Mouse (Mus musculus): ENCODE data around the gene Errfi1. TPM values are rescaled to one million over a fixed set of nuclear protein-coding genes. Genes with fewer than 3 reads are reported as not detected.

The Errfi1 gene
- polyA plus RNA-seq, 1 experiment from 2014 or later: 30.6 TPM

DNA sequence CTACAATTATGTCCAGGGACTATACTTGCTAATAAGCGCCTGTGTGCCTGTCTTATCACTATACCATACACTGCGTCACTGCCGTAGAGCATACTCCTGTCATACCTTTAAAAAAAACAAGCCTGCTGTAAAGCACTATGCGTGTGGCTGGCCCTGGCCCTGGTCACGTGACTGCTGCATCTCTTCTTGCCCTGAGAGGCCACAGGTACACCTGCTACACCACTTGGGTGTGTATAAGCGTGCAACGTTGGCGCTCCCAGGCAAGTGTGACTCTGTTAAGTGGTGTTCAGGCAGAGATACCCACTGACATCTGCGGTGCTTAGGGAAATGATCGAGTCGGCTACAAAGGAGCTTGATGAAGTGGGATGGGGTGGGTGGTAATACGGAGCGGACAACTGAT lies 17.5 kb upstream of the Errfi1 start:
- H3K9me3 ChIP-seq (ENCODE audit: control insufficient read depth, low read length): no peaks in the 10 kb centered on the region
- H3K4me2 ChIP-seq (replicated peaks; ENCODE audit: low read depth): no peak overlapping the region
- no peaks in the 10 kb centered on the region for H3K4me1 ChIP-seq (replicated peaks; ENCODE audit: control insufficient read depth, insufficient read depth)
- WGBS: 88% methylated on average over 13 of the region's 13 CpGs
- TF ChIP-seq CTCF (IDR thresholded peaks at IDR 0.05; ENCODE audit: low read depth) (no peak), EP300 (optimal IDR thresholded peaks at IDR 0.05) (no peak)
- no peak overlapping the region for H3K9ac ChIP-seq (ENCODE audit: low read length)
- no peak overlapping the region for H3K27ac ChIP-seq (replicated peaks)
- ATAC-seq (ENCODE audit: low FRiP score, low TSS enrichment): 0 out of 2 replicates have a peak, but pooled peaks have one; percentile 47
- no peak overlapping the region for H3K4me3 ChIP-seq (ENCODE audit: low read depth, low read length)
- no peaks in the 10 kb centered on the region for H3K36me3 ChIP-seq (ENCODE audit: control insufficient read depth, insufficient read depth, low read length)
- H3K27me3 ChIP-seq (ENCODE audit: control insufficient read depth, insufficient read depth, low read length): no peaks in the 10 kb centered on the region
- DNase-seq (ENCODE audit: low spot score): no peak

GRCm38 (mm10) chr4:150836961-150837360 lies 16.8 kb upstream of the Errfi1 start:
- no peak overlapping the region for H3K4me2 ChIP-seq (replicated peaks; ENCODE audit: low read depth)
- H3K9ac ChIP-seq (ENCODE audit: low read length): no peak overlapping the region
- H3K27me3 ChIP-seq (ENCODE audit: control insufficient read depth, insufficient read depth, low read length): no peaks in the 10 kb centered on the region
- H3K4me3 ChIP-seq (ENCODE audit: low read depth, low read length): no peak overlapping the region
- TF ChIP-seq CTCF (IDR thresholded peaks at IDR 0.05; ENCODE audit: low read depth): no peak
- DNase-seq (ENCODE audit: low spot score) (no peak), ATAC-seq (ENCODE audit: low FRiP score, low TSS enrichment) (no peak)
- H3K36me3 ChIP-seq (ENCODE audit: control insufficient read depth, insufficient read depth, low read length): no peaks in the 10 kb centered on the region
- WGBS: 88% methylated on average over 12 of the region's 12 CpGs
- no peaks in the 10 kb centered on the region for H3K4me1 ChIP-seq (replicated peaks; ENCODE audit: control insufficient read depth, insufficient read depth)
- H3K27ac ChIP-seq (replicated peaks): no peak overlapping the region
- no peaks in the 10 kb centered on the region for H3K9me3 ChIP-seq (ENCODE audit: control insufficient read depth, low read length)

GRCm38 (mm10) chr4:150837458-150837857 lies 16.3 kb upstream of the Errfi1 start:
- TF ChIP-seq EP300 (optimal IDR thresholded peaks at IDR 0.05) (no peak), CTCF (IDR thresholded peaks at IDR 0.05; ENCODE audit: low read depth) (no peak)
- DNase-seq (ENCODE audit: low spot score) (no peak), ATAC-seq (ENCODE audit: low FRiP score, low TSS enrichment) (no peak)
- no peak overlapping the region for H3K4me2 ChIP-seq (replicated peaks; ENCODE audit: low read depth)
- no peak overlapping the region for H3K9ac ChIP-seq (ENCODE audit: low read length)
- H3K4me1 ChIP-seq (replicated peaks; ENCODE audit: control insufficient read depth, insufficient read depth): no peaks in the 10 kb centered on the region
- H3K27me3 ChIP-seq (ENCODE audit: control insufficient read depth, insufficient read depth, low read length): no peaks in the 10 kb centered on the region
- H3K27ac ChIP-seq (replicated peaks): no peak overlapping the region
- WGBS: 76% methylated on average over 6 of the region's 6 CpGs
- H3K9me3 ChIP-seq (ENCODE audit: control insufficient read depth, low read length): no peaks in the 10 kb centered on the region
- no peak overlapping the region for H3K4me3 ChIP-seq (ENCODE audit: low read depth, low read length)
- no peaks in the 10 kb centered on the region for H3K36me3 ChIP-seq (ENCODE audit: control insufficient read depth, insufficient read depth, low read length)

DNA sequence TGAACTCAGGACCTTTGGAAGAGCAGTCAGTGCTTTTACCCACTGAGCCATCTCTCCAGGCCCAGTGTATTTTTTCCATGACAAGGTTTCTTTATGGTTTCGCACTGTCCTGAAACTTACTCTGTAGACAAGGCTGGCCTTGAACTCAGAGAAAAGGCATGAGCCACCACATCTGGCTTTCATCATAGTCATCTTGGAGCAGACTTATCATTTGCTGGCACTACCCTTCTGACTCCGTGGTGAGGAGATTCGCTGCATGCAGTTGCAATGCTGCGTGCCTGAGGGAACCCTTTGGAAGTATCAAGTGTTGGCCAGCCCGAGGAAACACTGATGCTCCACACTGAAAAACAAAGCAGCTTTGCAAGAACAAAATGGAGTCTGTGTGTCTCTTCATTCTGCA lies 11.7 kb upstream of the Errfi1 start:
- H3K4me2 ChIP-seq (replicated peaks; ENCODE audit: low read depth): no peak overlapping the region
- H3K4me3 ChIP-seq (ENCODE audit: low read depth, low read length): no peak overlapping the region
- ATAC-seq (ENCODE audit: low FRiP score, low TSS enrichment) (no peak), DNase-seq (ENCODE audit: low spot score) (no peak)
- no peaks in the 10 kb centered on the region for H3K36me3 ChIP-seq (ENCODE audit: control insufficient read depth, insufficient read depth, low read length)
- H3K27ac ChIP-seq (replicated peaks): no peak overlapping the region
- H3K27me3 ChIP-seq (ENCODE audit: control insufficient read depth, insufficient read depth, low read length): no peaks in the 10 kb centered on the region
- WGBS: 87% methylated on average over 5 of the region's 5 CpGs
- no peak overlapping the region for H3K9ac ChIP-seq (ENCODE audit: low read length)
- TF ChIP-seq CTCF (IDR thresholded peaks at IDR 0.05; ENCODE audit: low read depth) (no peak), EP300 (optimal IDR thresholded peaks at IDR 0.05) (no peak)
- H3K9me3 ChIP-seq (ENCODE audit: control insufficient read depth, low read length): no peaks in the 10 kb centered on the region
- H3K4me1 ChIP-seq (replicated peaks; ENCODE audit: control insufficient read depth, insufficient read depth): no peaks in the 10 kb centered on the region

DNA sequence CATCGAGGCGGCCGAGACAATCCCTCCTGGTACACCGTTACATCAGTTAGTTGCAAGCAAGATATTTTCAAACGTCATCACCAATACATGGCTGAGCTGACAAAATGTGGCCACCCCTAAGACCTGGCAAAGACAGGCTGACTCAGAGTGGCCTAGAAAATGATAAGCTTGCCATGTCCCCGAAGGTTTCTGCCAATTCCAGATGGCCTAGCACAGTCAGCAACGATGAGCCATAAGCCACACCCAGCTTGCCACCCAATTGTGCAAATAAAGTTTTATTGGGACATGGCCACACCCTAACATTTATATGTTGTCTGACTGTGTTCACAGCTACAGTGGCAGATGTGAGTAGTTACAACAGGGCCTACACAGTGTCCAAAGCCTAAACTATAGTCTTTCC lies 10.5 kb upstream of the Errfi1 start:
- Histone ChIP-seq H3K27me3 (ENCODE audit: control insufficient read depth, insufficient read depth, low read length) (no peaks in the 10 kb centered on the region), H3K9ac (ENCODE audit: low read length) (no peak overlapping the region), H3K27ac (replicated peaks) (no peak overlapping the region), H3K4me2 (replicated peaks; ENCODE audit: low read depth) (no peak overlapping the region), H3K9me3 (ENCODE audit: control insufficient read depth, low read length) (no peaks in the 10 kb centered on the region), H3K36me3 (ENCODE audit: control insufficient read depth, insufficient read depth, low read length) (no peaks in the 10 kb centered on the region), H3K4me1 (replicated peaks; ENCODE audit: control insufficient read depth, insufficient read depth) (no peaks in the 10 kb centered on the region), H3K4me3 (ENCODE audit: low read depth, low read length) (no peak overlapping the region)
- no peak for DNase-seq (ENCODE audit: low spot score)
- WGBS: 78% methylated on average over 7 of the region's 7 CpGs
- TF ChIP-seq EP300 (optimal IDR thresholded peaks at IDR 0.05) (no peak), CTCF (IDR thresholded peaks at IDR 0.05; ENCODE audit: low read depth) (no peak)
- peak; percentile 61; the same call in 1 of the 2 replicates for ATAC-seq (ENCODE audit: low FRiP score, low TSS enrichment)

DNA sequence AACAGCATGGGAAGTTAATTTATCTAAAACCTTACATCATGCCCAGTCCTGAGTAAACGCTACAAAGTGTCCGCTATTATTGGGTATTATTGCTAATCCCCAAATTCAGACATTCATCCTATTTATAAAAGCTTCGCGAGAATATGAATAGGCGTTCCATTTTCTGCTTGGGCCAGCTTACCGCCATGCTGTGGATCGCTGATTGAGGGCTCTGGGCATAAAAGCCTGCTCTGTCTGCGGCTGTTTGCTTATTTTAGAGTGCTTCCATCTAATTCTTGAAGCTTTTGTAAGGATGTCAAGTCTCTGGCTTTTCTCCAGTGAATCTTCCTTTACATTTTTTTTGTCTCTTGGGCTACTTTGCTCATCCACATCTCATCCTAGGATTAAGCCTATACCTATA lies 7.4 kb upstream of the Errfi1 start:
- no peak overlapping the region for H3K4me3 ChIP-seq (ENCODE audit: low read depth, low read length)
- no peak overlapping the region for H3K9ac ChIP-seq (ENCODE audit: low read length)
- no peak for DNase-seq (ENCODE audit: low spot score)
- no peak overlapping the region for H3K4me2 ChIP-seq (replicated peaks; ENCODE audit: low read depth)
- H3K36me3 ChIP-seq (ENCODE audit: control insufficient read depth, insufficient read depth, low read length): no peaks in the 10 kb centered on the region
- ATAC-seq (ENCODE audit: low FRiP score, low TSS enrichment): no peak
- no peak overlapping the region for H3K27ac ChIP-seq (replicated peaks)
- no peaks in the 10 kb centered on the region for H3K27me3 ChIP-seq (ENCODE audit: control insufficient read depth, insufficient read depth, low read length)
- TF ChIP-seq EP300 (optimal IDR thresholded peaks at IDR 0.05): no peak
- no peak for TF ChIP-seq CTCF (IDR thresholded peaks at IDR 0.05; ENCODE audit: low read depth)
- no peaks in the 10 kb centered on the region for H3K9me3 ChIP-seq (ENCODE audit: control insufficient read depth, low read length)
- no peaks in the 10 kb centered on the region for H3K4me1 ChIP-seq (replicated peaks; ENCODE audit: control insufficient read depth, insufficient read depth)
- WGBS: 33% methylated on average over 8 of the region's 8 CpGs

Measured in stomach, postnatal 0 days (tissue).